Mouse (Mus musculus) CD4-positive helper T cell, adult 2 months (primary cell): Measurements from ENCODE around the gene Slc29a1.

Source experiments
- DNase-seq: peaks from one replicate; pipeline ENCODE4 v3.0.0-alpha.2; 2012; ENCODE audit warnings: low read depth, missing footprints, low spot score

Gene Slc29a1

DNA sequence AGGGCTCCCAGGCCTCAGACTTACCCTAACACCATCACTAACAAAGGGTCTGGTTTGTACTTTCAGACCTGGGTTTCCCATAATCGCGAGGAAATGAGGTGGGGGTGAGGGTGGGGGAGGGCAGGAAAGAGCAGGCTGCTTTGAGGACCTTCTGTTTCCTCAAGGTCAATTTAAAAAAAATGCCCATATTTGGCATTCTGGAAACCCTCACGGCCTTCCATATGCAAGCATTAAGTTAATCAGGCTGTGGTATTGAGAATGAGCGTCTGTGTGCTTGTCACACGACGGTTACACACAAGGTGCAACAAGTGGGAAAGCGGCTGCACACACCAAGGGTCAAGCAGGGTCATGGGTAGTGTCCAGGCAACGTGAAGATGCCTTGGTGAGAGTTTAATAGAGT lies 12.6 kb upstream of the Slc29a1 start:
- DNase-seq: no peak

GRCm38 (mm10) chr17:45610144-45610866 lies 10.9 kb upstream of the Slc29a1 start:
- no peak for DNase-seq

GRCm38 (mm10) chr17:45608396-45608795 lies 9.0 kb upstream of the Slc29a1 start:
- DNase-seq: no peak

- DNase-seq: no peak
Observed at GRCm38 (mm10) chr17:45606992-45607879, 7.8 kb upstream of the Slc29a1 start.

GRCm38 (mm10) chr17:45602984-45603383 lies 3.6 kb upstream of the Slc29a1 start:
- no peak for DNase-seq

DNA sequence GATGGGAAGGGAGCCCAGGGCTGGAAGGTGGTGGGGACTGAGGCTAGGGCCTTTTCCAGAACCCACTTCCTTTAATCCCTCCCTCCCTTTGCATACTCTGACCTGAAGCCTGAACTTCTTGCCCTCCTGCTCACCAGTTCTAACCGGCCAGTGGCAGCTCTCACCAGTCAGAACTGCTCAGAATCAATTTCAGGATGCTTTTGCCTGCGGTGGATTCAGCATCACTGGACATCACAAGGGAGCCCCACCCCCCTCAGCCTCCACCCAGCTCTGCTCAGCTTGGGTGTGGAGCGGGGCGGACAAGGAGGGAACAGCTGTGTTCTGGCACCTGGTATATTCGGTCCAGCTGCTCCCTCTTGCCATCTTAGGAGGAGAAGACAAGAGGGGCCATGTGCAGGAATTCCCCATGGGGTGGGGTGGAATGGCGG lies 2.5 kb upstream of the Slc29a1 start, which contains the start of gene Mymx:
Gene Mymx (minus strand): TSS at position 226 of the 428 bp plus-strand sequence.
- DNase-seq: no peak

DNA sequence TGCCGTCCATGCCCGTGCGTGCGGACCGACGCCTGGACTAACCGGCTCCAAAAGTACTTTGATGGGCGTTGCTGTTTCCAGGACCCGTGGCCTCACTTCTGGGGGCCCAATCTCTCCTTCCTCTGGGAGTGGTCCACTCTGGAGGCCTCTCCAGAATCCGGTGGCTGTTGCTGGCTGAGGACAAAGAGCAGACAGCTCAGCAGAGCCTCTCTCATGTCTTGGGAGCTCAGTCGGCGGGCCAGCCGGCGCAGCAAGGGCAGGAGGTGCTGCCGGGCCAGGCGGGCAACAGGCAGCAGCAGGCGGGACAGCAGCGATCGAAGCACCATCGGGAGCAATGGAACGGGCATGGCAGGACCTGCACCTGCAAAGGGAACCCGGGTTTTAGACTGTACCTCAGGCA lies 1.9 kb upstream of the Slc29a1 start:
- no peak for DNase-seq

DNA sequence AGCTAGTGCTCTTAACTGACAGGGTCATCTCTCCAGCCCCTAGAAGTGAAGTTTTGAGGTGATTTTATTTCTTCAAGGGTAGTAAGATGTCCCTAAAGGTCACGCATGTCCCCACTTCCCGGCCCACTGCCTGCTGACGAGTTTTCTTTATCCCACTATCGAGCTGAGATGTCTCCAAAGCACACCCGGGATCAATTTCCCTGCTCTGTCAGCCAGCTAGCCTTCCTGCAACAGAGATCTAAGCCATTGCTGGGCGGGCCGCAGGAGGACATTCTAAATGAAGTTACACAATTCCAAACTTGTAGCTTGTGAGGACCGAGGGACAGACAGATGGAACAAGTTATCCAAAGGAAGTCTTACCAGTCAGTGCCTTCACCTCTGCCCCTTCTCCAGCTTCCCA lies 861 bp upstream of the Slc29a1 start:
- DNase-seq: no peak

DNA sequence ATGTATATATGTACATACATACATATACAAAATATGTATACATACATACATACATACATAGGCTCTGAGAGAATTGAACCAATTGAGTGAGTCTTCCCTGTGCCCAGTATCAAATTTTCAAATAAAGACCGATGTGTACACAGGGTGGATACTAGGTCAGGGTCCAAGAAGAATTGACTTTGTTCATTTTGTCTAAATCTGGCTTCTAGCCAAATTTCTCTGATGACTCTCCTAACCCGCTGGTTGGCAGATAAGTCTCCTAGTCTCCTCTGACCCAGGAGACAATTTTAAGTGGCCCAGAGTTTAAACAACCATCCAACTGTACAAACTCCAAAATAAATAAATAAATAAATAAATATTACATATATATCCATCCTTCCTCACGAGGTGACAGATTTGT lies 515 bp downstream of the Slc29a1 start:
- no peak for DNase-seq

DNA sequence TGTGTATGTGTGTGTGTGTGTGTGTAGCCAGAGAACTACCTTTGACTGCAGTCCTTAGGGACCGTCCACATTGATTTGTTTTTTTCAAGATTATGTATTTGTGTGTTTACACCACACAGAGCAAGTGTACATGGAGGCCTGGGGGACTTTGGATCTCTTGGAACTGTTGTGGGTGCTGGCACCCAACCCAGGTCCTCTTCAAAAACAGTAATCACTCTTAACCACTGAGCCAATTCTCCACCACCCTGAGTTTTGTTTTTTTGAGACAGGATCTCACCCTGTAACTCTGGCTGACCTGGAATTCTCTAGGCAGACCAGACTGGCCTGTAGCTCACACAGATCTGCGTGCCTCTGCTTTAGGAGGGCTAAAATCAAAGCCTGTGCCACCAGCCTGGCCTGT lies 1.0 kb downstream of the Slc29a1 start:
- no peak for DNase-seq

- peak; percentile 41 for DNase-seq
Observed at GRCm38 (mm10) chr17:45597787-45598186, 1.6 kb downstream of the Slc29a1 start.

DNA sequence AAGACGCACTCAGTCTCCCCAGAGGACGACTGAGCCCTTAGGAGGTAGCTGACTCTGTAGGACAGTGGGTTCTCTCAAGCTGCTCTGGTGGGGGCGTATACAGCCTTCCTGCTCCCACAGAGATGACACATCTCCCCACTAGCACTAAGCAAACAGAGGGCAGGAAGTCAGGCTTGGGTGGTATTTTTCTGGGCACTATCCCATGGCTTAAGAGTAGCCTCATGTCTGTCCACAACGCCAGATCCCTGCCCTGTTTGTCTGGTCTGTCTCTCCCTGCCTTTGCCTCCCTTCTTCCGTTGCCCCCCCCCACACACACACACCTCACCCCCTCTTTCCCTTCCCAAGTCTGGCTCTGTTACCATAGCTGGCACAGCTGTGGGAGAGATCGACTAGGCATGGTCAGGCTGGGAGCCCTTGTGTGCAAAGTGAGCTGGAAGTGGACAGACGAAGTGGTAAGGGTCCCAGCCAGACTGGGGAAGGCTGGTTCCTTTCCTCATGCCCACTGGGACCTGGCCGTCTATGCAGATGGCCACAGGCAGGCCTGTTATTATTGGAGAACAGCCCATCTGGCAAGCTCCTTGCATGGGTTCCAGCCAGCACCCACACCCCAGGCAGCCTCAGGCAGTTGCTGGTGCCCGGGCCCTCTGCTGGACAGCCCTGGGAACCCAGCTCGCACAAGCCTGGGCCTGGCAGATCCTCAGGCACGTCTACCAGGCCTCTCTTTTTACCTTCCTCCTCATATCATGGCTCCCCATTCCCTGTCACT lies 2.6 kb downstream of the Slc29a1 start:
- peak; percentile 53 for DNase-seq

DNA sequence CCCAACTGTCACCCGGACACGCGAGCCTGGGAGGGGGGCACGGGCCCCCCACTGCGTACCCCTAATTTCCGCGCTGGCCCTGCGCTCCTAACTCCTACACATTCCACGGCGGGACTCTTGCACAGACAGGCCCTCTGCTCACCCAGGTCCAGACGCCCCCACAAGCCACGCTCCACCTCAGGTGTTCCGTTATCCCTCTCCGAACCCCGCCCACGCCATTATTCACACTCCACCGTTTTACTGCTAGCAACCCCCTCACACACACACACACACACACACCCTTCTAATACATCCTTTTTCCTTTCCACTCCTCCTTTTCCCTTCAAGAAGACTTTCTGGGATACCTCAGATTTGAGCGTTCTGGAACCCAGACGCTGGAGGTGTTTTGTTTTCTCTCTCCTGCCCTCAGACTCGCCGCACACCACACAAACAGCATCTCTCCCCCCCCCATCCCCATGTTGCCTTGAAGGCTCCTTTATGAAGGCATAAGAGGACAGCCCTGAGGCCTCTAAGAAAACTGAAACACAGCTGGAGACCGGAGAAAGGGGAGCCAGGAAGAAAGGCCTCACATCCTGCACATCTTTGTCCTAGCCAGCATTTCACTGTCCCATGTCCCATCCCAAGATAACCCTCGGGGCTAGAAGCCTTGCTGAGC lies 3.5 kb downstream of the Slc29a1 start:
- peak; percentile 57 for DNase-seq

- DNase-seq: peak; percentile 80
Observed at GRCm38 (mm10) chr17:45594881-45595735, 4.3 kb downstream of the Slc29a1 start.

DNA sequence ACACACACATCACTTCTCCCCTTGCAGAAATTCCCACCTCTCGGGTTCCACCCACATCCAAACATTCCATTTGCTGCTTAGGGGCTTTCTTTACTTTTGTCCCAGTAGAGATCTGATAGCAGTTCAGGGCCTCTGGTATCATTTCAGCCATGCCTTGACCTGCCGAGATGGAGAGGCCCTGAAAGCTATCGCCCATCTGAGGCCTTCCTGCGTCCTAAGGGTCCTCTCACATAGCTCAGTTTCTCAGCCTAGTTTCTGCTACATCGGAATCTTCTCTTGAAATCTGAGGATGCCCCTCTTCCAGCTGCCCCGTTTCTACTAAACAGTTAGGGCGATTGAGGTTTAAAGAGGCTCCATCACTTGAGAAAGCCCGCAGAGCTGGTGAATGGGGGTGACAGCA lies 5.2 kb downstream of the Slc29a1 start:
- DNase-seq: no peak

GRCm38 (mm10) chr17:45593479-45593878 lies 5.9 kb downstream of the Slc29a1 start:
- no peak for DNase-seq

GRCm38 (mm10) chr17:45592606-45593431 lies 6.6 kb downstream of the Slc29a1 start:
- DNase-seq: no peak

DNA sequence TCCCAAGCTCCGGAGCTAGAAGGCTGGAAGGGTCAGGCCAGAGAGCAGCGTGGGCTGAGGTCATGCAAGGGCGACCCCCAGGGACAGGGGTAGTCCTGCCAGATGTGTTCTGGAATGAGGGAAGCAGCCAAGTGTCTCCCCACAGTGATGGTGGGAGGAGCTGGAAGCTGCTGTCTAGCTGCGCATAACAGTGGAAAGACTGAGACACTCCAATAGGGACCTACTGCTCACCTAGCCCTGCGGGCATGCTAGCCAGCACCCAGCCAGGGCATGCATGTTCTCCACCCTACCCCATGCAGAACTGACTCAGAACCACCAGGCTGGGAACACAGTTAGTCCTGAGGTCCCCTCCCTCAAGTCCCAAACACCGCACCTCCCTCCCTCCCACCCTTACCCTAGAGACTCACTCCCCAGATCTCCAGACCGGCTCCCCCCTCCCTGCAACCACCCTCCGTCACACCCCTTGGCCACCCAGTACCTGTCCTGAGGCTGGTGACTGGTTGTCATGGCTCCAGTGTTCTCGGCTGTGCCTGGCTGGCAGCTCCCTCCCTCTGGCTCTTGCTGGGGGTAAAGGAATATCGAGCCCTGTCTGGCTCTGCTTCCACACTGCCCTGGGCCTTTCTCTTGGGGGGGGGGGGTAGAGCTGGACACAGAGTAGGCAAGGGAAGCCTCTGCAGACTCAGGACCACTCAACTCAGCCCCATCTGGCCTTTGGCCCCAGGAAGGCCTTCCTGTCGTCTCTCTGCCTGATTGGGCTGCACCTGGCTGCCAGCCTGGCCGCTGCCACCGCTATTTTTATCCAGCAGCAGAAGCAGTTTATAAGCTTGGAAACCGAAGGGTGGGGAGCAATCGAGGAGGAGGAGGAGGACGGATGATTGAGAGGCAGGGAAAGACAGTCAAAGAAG lies 7.5 kb downstream of the Slc29a1 start:
- DNase-seq: no peak

DNA sequence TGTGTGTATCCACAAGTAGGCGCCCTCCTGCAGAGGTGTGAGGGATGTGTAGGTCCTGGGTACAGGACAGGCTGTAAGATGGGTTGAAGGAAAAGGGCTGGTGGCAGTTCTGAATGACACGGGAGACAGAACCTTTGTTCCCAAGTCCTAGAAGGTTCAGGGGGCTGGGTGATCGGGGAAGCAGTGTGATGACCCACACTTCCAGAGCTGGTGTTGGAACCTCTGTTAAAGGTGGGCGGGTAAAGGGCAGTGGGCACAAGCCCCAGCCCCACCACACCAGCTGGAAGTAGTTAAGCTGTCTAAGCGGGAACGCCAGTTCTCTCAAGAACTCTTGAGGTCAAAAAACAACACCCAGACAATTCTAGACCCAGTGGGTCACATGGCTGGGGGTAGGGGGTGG lies 9.0 kb downstream of the Slc29a1 start:
- DNase-seq: no peak
